Mouse (Mus musculus) midbrain, embryonic 14.5 days (tissue): Measurements from ENCODE around the gene Smpd1. TPM values are rescaled to one million over a fixed set of nuclear protein-coding genes. Genes with fewer than 3 reads are reported as not detected.

ENCODE experiments used
- ATAC-seq: fragments of 200-750 bp; cut with Nextera tagmentation; 2 replicates; pipeline ENCODE4 v1.8.0; 2017; ENCODE audit warnings: moderate number of reproducible peaks, moderate library complexity; ENCODE audit not compliant: low FRiP score, low TSS enrichment
- DNase-seq: peaks from one replicate; pipeline ENCODE4 v3.0.0-alpha.2; 2015
- H3K27ac ChIP-seq: fragments of 300-500 bp; sonication (generic); replicated peaks from 2 replicates; pipeline ENCODE4 v1.5.1; 2014; ENCODE audit warnings: mild to moderate bottlenecking, low read depth, low read length, moderate library complexity
- H3K27me3 ChIP-seq: fragments of 300-500 bp; sonication (generic); 2 replicates; pipeline ENCODE4 v1.6.1; 2014; ENCODE audit warnings: low read length, control low read depth, mixed read lengths; ENCODE audit not compliant: control insufficient read depth, insufficient read depth
- H3K36me3 ChIP-seq: fragments of 300-500 bp; sonication (generic); 2 replicates; pipeline ENCODE4 v1.6.1; 2014; ENCODE audit warnings: low read length, control low read depth; ENCODE audit not compliant: control insufficient read depth, insufficient read depth
- H3K4me1 ChIP-seq: fragments of 300-500 bp; sonication (generic); 2 replicates; pipeline ENCODE4 v1.6.1; 2014; ENCODE audit warnings: mild to moderate bottlenecking, antibody characterized with exemption, low read length, control low read depth; ENCODE audit not compliant: control insufficient read depth, insufficient read depth
- H3K4me2 ChIP-seq: fragments of 300-500 bp; sonication (generic); 2 replicates; pipeline ENCODE4 v1.6.1; 2014; ENCODE audit warnings: mild to moderate bottlenecking, low read length, moderate library complexity
- H3K4me3 ChIP-seq: fragments of 300-500 bp; sonication (generic); replicated peaks from 2 replicates; pipeline ENCODE4 v1.5.1; 2014; ENCODE audit warnings: low read depth, low read length
- H3K9ac ChIP-seq: fragments of 300-500 bp; sonication (generic); replicated peaks from 2 replicates; pipeline ENCODE4 v1.6.1; 2014; ENCODE audit warnings: mild to moderate bottlenecking, low read length, moderate library complexity
- H3K9me3 ChIP-seq: fragments of 300-500 bp; sonication (generic); 2 replicates; pipeline ENCODE4 v1.6.1; 2016; ENCODE audit warnings: low read length, control low read depth, mixed read lengths; ENCODE audit not compliant: control insufficient read depth
- WGBS: fragments of 180-500 bp; shearing (Covaris S2); extraction: QIAGEN DNeasy Blood & Tissue Kit; methylation state at CpG from one replicate; pipeline ENCODE4 v1.1.7; 2014; 5-methylcytosine and 5-hydroxymethylcytosine counted together
- polyA plus RNA-seq: library from polyadenylated mRNA; unstranded; fragments of >200 nt; fragmentation: Nextera tagmentation; extraction: Ambion mirVana; gene quantifications from 2 replicates; pipeline ENCODE4 v1.2.1, GENCODE M21; 2014

The Smpd1 gene
- polyA plus RNA-seq, 1 experiment from 2014 or later = 90.6 TPM

- ATAC-seq = peak; percentile 47
- Histone ChIP-seq H3K4me2 (peak overlapping the region; percentile 65), H3K9ac (peak overlapping the region; percentile 87), H3K27ac (peak overlapping the region; percentile 79), H3K4me1 (peaks cover 22% of the 10 kb centered on the region), H3K27me3 (no peaks in the 10 kb centered on the region), H3K36me3 (peaks cover 18% of the 10 kb centered on the region), H3K9me3 (no peaks in the 10 kb centered on the region), H3K4me3 (peak overlapping the region; percentile 75)
- WGBS = 26% methylated on average over 27 of the region's 27 CpGs
- no peak for DNase-seq
Measured at GRCm38 (mm10) chr7:105553456-105554211, 526 bp upstream of the Smpd1 start.

GRCm38 (mm10) chr7:105555571-105555970 is 1.4 kb downstream of the Smpd1 start:
- H3K4me1 ChIP-seq = peaks cover 22% of the 10 kb centered on the region
- no peak overlapping the region for H3K9ac ChIP-seq
- no peak for DNase-seq
- no peaks in the 10 kb centered on the region for H3K9me3 ChIP-seq
- H3K27me3 ChIP-seq = no peaks in the 10 kb centered on the region
- peaks cover 34% of the 10 kb centered on the region for H3K36me3 ChIP-seq
- 87% methylated on average over 10 of the region's 10 CpGs for WGBS
- H3K4me2 ChIP-seq = peak overlapping the region; percentile 65
- H3K27ac ChIP-seq = no peak overlapping the region
- no peak for ATAC-seq
- H3K4me3 ChIP-seq = peak overlapping the region; percentile 75

GRCm38 (mm10) chr7:105556406-105556805 is 2.2 kb downstream of the Smpd1 start:
- no peak for DNase-seq
- Histone ChIP-seq H3K4me3 (no peak overlapping the region), H3K27me3 (no peaks in the 10 kb centered on the region), H3K9me3 (no peaks in the 10 kb centered on the region), H3K4me2 (no peak overlapping the region), H3K9ac (no peak overlapping the region), H3K4me1 (peaks cover 22% of the 10 kb centered on the region), H3K27ac (no peak overlapping the region), H3K36me3 (peaks cover 41% of the 10 kb centered on the region)
- no peak for ATAC-seq
- WGBS = 90% methylated on average over 8 of the region's 8 CpGs

GRCm38 (mm10) chr7:105557671-105558070 is 3.5 kb downstream of the Smpd1 start:
- no peak overlapping the region for H3K9ac ChIP-seq
- no peak for ATAC-seq
- no peaks in the 10 kb centered on the region for H3K27me3 ChIP-seq
- no peak overlapping the region for H3K27ac ChIP-seq
- H3K9me3 ChIP-seq = no peaks in the 10 kb centered on the region
- H3K4me2 ChIP-seq = no peak overlapping the region
- no peak overlapping the region for H3K4me3 ChIP-seq
- peaks cover 53% of the 10 kb centered on the region for H3K36me3 ChIP-seq
- H3K4me1 ChIP-seq = peaks cover 22% of the 10 kb centered on the region
- no peak for DNase-seq
- whole genome bisulfite sequencing = 81% methylated on average over 11 of the region's 11 CpGs

GRCm38 (mm10) chr7:105559016-105559415 is 4.9 kb downstream of the Smpd1 start:
- no peak for ATAC-seq
- Histone ChIP-seq H3K4me3 (no peak overlapping the region), H3K4me1 (peaks cover 18% of the 10 kb centered on the region), H3K36me3 (peaks cover 65% of the 10 kb centered on the region), H3K27ac (no peak overlapping the region), H3K27me3 (no peaks in the 10 kb centered on the region), H3K9me3 (no peaks in the 10 kb centered on the region), H3K9ac (no peak overlapping the region), H3K4me2 (no peak overlapping the region)
- 95% methylated on average over 9 of the region's 9 CpGs for WGBS
- no peak for DNase-seq

GRCm38 (mm10) chr7:105562317-105562716 is 8.2 kb downstream of the Smpd1 start:
- H3K4me2 ChIP-seq = no peak overlapping the region
- DNase-seq = no peak
- WGBS = 95% methylated on average over 3 of the region's 3 CpGs
- H3K9me3 ChIP-seq = no peaks in the 10 kb centered on the region
- no peaks in the 10 kb centered on the region for H3K4me1 ChIP-seq
- H3K27me3 ChIP-seq = no peaks in the 10 kb centered on the region
- no peak for ATAC-seq
- no peak overlapping the region for H3K9ac ChIP-seq
- H3K4me3 ChIP-seq = no peak overlapping the region
- no peak overlapping the region for H3K27ac ChIP-seq
- peaks cover 92% of the 10 kb centered on the region for H3K36me3 ChIP-seq

GRCm38 (mm10) chr7:105563367-105563766 is 9.2 kb downstream of the Smpd1 start:
- Histone ChIP-seq H3K4me3 (no peak overlapping the region), H3K36me3 (peaks cover 88% of the 10 kb centered on the region), H3K4me2 (no peak overlapping the region), H3K27me3 (no peaks in the 10 kb centered on the region), H3K27ac (no peak overlapping the region), H3K9ac (no peak overlapping the region), H3K9me3 (no peaks in the 10 kb centered on the region), H3K4me1 (peaks cover 6% of the 10 kb centered on the region)
- DNase-seq = no peak
- no peak for ATAC-seq
- WGBS = 91% methylated on average over 3 of the region's 3 CpGs

- Histone ChIP-seq H3K36me3 (peaks cover 69% of the 10 kb centered on the region), H3K4me1 (peaks cover 25% of the 10 kb centered on the region)
Measured at GRCm38 (mm10) chr7:105565071-105565836, 11.1 kb downstream of the Smpd1 start.

More at GRCm38 (mm10) chr7:105565071-105565836, 11.1 kb downstream of the Smpd1 start:
- Histone ChIP-seq H3K9ac (no peak overlapping the region), H3K4me2 (no peak overlapping the region), H3K9me3 (no peaks in the 10 kb centered on the region), H3K27me3 (no peaks in the 10 kb centered on the region), H3K27ac (no peak overlapping the region), H3K4me3 (no peak overlapping the region)
- ATAC-seq (no peak), DNase-seq (no peak)
- 85% methylated on average over 17 of the region's 17 CpGs for WGBS
